Mouse (Mus musculus) heart, postnatal 0 days (tissue): ENCODE results near the gene Arhgap9. TPM values are rescaled to one million over a fixed set of nuclear protein-coding genes. Genes with fewer than 3 reads are reported as not detected.

Experiments
- ATAC-seq: fragments of 200-750 bp; cut with Nextera tagmentation; 2 replicates; pipeline ENCODE4 v1.8.0; 2017; ENCODE audit warnings: low read depth, moderate number of reproducible peaks, moderate library complexity; ENCODE audit not compliant: insufficient read depth
- DNase-seq: peaks from one replicate; pipeline ENCODE4 v3.0.0-alpha.2; 2016; ENCODE audit warnings: low spot score
- H3K27ac ChIP-seq: fragments of 300-500 bp; sonication (generic); 2 replicates; pipeline ENCODE4 v1.5.1; 2014; ENCODE audit warnings: low read depth, mild to moderate bottlenecking
- H3K27me3 ChIP-seq: fragments of 300-500 bp; sonication (generic); 2 replicates; pipeline ENCODE4 v1.6.1; 2014; ENCODE audit warnings: low read length, mixed read lengths; ENCODE audit not compliant: control insufficient read depth, insufficient read depth
- H3K36me3 ChIP-seq: fragments of 300-500 bp; sonication (generic); replicated peaks from 2 replicates; pipeline ENCODE4 v1.6.1; 2014; ENCODE audit warnings: low read length, mixed read lengths; ENCODE audit not compliant: control insufficient read depth, insufficient read depth
- H3K4me1 ChIP-seq: fragments of 300-500 bp; sonication (generic); 2 replicates; pipeline ENCODE4 v1.6.1; 2014; ENCODE audit warnings: antibody characterized with exemption; ENCODE audit not compliant: control insufficient read depth, insufficient read depth
- H3K4me2 ChIP-seq: fragments of 300-500 bp; sonication (generic); 2 replicates; pipeline ENCODE4 v1.6.1; 2014; ENCODE audit warnings: low read depth, mild to moderate bottlenecking, low read length, moderate library complexity
- H3K4me3 ChIP-seq: fragments of 300-500 bp; sonication (generic); 2 replicates; pipeline ENCODE4 v1.5.1; 2014; ENCODE audit warnings: low read depth, low read length
- H3K9ac ChIP-seq: fragments of 300-500 bp; sonication (generic); replicated peaks from 2 replicates; pipeline ENCODE4 v1.6.1; 2014; ENCODE audit warnings: low read depth, low read length, mixed read lengths
- H3K9me3 ChIP-seq: fragments of 300-500 bp; sonication (generic); replicated peaks from 2 replicates; pipeline ENCODE4 v1.6.1; 2016; ENCODE audit warnings: low read length; ENCODE audit not compliant: control insufficient read depth
- CTCF ChIP-seq: IDR thresholded peaks from 2 replicates; pipeline ENCODE4 v1.5.1; 2016; ENCODE audit warnings: antibody characterized with exemption, control low read depth, low read depth
- EP300 ChIP-seq: IDR thresholded peaks from 2 replicates; pipeline ENCODE4 v1.6.1; 2016; ENCODE audit warnings: antibody characterized with exemption, low read depth
- WGBS: fragments of 180-500 bp; shearing (Covaris S2); extraction: QIAGEN DNeasy Blood & Tissue Kit; methylation state at CpG from one replicate; pipeline ENCODE4 v1.1.7; 2014; 5-methylcytosine and 5-hydroxymethylcytosine counted together
- polyA plus RNA-seq: library from polyadenylated mRNA; unstranded; fragments of >200 nt; fragmentation: Nextera tagmentation; extraction: Ambion mirVana; gene quantifications from 2 replicates; pipeline ENCODE4 v1.2.1, GENCODE M21; 2015
- total RNA-seq: library from RNA; depleted of rRNA; stranded (reverse); fragments of >200 nt; gene quantifications from 2 replicates; pipeline ENCODE4 v1.2.3, GENCODE M21; 2014; ENCODE audit warnings: low replicate concordance

The Arhgap9 gene
- total and polyA plus RNA-seq, 2 experiments from 2014 or later: 0.73 to 1.8 TPM

DNA sequence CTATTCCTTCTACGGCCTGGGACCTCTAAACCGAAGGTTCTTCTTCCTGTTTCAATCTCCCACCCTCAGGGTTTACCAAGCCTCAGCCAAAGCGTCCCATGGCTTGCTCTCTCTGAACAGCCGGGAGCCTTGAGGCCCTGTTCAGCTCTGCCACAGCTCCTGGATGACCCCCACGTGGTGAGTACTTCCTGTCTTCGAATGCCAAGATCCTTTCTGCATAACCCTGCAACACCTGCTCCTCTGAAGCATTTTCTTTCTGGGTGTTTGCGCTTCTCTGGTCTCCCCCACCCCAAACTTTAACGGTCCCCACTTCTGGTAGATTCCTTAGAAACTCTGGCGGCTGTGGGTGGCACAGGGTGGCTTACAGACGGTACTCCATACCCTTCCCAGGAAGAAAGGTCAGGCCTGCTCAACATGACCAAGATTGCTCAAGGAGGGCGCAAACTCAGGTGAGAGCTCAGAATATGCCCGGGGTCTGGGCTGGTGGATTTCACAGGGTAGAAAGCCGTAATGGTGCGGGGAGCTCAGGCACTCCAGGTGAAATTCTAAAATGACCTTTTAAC, 3.8 kb downstream of the Arhgap9 start:
- 46% methylated on average over 14 of the region's 14 CpGs for WGBS
- Histone ChIP-seq H3K9ac (peak overlapping the region; percentile 44), H3K36me3 (no peaks in the 10 kb centered on the region), H3K4me3 (peak overlapping the region; percentile 57), H3K27me3 (peaks cover 61% of the 10 kb centered on the region), H3K4me1 (peaks cover 12% of the 10 kb centered on the region), H3K4me2 (peak overlapping the region; percentile 86), H3K27ac (peak overlapping the region; percentile 33; the same call in 1 of the 2 replicates), H3K9me3 (no peaks in the 10 kb centered on the region)
- TF ChIP-seq CTCF (no peak), EP300 (no peak)
- no peak for DNase-seq
- no peak for ATAC-seq

- Histone ChIP-seq H3K9ac (peak overlapping the region; percentile 44), H3K27me3 (peaks cover 66% of the 10 kb centered on the region), H3K4me1 (peaks cover 12% of the 10 kb centered on the region), H3K4me3 (peak overlapping the region; percentile 57), H3K4me2 (peak overlapping the region; percentile 86), H3K9me3 (no peaks in the 10 kb centered on the region), H3K27ac (peak overlapping the region; percentile 33; the same call in 1 of the 2 replicates), H3K36me3 (no peaks in the 10 kb centered on the region)
- DNase-seq: no peak
- WGBS: 5% methylated on average over 54 of the region's 54 CpGs
- TF ChIP-seq CTCF: no peak
- TF ChIP-seq EP300: no peak
- peak; percentile 41 for ATAC-seq
Observed at GRCm38 (mm10) chr10:127326017-127326801, 4.4 kb downstream of the Arhgap9 start.

DNA sequence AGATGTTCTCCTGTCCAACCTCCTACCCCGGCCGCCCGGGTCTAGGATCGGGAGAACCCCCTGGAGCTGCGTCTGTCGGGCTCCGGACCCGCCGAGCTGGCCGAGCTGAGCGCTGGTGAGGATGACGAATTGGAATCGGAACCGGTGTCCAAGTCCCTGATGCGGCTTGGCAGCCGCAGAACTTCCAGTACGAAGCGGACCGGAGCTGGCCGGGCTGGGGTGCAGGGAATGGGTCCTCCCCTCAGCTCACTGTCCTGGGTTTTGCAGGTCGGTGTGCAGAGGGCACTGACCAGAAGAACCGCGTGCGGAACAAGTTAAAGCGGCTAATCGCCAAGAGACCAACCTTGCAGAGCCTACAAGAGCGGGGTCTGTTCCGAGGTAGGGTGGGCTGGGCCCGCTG, 5.1 kb downstream of the Arhgap9 start:
- Histone ChIP-seq H3K27ac (no peak overlapping the region), H3K9ac (peak overlapping the region; percentile 44; the same call in 1 of the 2 replicates), H3K4me1 (peaks cover 12% of the 10 kb centered on the region), H3K4me2 (peak overlapping the region; percentile 86), H3K27me3 (peaks cover 66% of the 10 kb centered on the region), H3K36me3 (no peaks in the 10 kb centered on the region), H3K9me3 (no peaks in the 10 kb centered on the region), H3K4me3 (peak overlapping the region; percentile 57)
- ATAC-seq (no peak), DNase-seq (no peak)
- TF ChIP-seq CTCF (no peak), EP300 (no peak)
- WGBS: 7% methylated on average over 29 of the region's 29 CpGs

GRCm38 (mm10) chr10:127327461-127328145, 5.8 kb downstream of the Arhgap9 start:
- no peak overlapping the region for H3K4me3 ChIP-seq
- peaks cover 12% of the 10 kb centered on the region for H3K4me1 ChIP-seq
- no peak overlapping the region for H3K4me2 ChIP-seq
- H3K36me3 ChIP-seq: no peaks in the 10 kb centered on the region
- no peak overlapping the region for H3K9ac ChIP-seq
- 46% methylated on average over 18 of the region's 18 CpGs for WGBS
- H3K27me3 ChIP-seq: peaks cover 66% of the 10 kb centered on the region
- H3K9me3 ChIP-seq: no peaks in the 10 kb centered on the region
- ATAC-seq (no peak), DNase-seq (no peak)
- no peak overlapping the region for H3K27ac ChIP-seq
- TF ChIP-seq EP300: no peak
- TF ChIP-seq CTCF: no peak

DNA sequence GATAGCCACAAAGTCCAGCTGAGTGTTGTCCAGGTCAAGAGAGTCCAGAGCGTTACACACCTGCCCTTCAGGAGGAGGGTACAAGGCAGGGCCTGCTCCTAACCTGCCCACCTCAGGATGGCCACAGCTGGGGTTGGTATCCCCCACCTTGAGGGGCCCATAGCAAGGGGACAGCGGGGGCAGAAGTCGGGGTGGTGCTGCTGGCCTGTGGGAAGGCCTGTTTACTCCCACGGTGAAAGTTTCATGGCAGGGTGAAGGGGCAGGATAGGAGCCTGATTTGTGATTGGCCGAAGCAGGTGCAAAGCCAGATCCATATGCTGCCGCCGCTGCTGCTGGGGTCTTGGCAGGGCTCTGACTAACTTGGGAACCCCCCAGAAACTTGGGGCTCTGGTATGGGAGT, 8.4 kb downstream of the Arhgap9 start:
- Histone ChIP-seq H3K4me3 (no peak overlapping the region), H3K9ac (no peak overlapping the region), H3K4me2 (no peak overlapping the region), H3K36me3 (no peaks in the 10 kb centered on the region), H3K4me1 (peaks cover 12% of the 10 kb centered on the region), H3K27ac (no peak overlapping the region), H3K27me3 (peaks cover 53% of the 10 kb centered on the region), H3K9me3 (no peaks in the 10 kb centered on the region)
- ATAC-seq (no peak), DNase-seq (no peak)
- TF ChIP-seq EP300 (no peak), CTCF (no peak)
- 70% methylated on average over 7 of the region's 7 CpGs for WGBS
